Mouse (Mus musculus): ENCODE data around the gene Ptf1a. TPM values are rescaled to one million over a fixed set of nuclear protein-coding genes. Genes with fewer than 3 reads are reported as not detected.

Ptf1a gene
- total RNA-seq, 2 experiments from 2014 or later: not detected

DNA sequence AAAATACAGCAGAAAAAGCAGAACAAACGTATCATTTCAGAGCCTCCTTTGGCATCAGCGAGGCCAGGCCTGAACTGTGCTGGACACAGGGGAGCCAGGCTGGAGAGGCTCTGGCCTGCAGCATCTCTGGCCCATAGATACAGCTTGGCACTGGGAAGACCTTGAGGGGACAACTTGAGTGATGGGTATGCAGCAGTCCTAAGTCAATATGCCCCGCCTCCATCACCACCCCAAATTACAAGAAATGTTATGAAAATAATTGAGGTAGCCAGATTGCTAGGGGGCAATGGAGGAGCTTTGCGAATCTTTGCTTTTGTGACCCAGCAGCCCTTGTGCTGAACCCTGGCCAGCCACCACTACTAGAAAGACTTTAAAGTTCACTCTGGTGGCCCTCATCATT is 3.8 kb downstream of the Ptf1a start:
- intact Hi-C loops (cut with DNase I): no loop called here
- no peak for DNase-seq

DNA sequence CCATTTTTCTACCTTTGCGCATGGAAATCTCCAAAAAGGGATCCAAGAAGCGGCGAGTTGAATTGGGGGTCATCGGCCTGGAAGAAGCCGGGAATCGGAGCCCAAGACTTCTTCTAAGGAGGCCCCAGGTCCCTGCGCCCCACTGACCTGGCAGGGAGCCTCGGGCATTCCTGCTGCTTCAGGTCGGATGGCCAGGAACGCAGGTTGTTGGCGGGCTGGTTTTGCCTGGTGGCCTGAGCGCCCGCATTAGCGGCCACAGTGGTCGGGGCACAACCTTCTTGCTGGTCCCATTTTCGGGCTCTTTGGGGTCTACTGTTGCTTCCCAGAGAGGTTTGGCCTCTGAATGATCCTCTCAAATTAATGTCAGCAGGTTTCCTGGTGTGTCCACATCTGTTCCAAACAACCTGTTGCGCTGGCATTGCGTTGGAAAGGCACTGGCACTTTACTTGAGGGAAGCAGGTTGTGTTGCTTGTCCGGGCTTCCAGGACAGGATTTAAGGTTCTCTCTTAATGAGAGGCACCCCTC is 7.1 kb downstream of the Ptf1a start:
- no peak for DNase-seq
- intact Hi-C loops (cut with DNase I): no loop called here

DNA sequence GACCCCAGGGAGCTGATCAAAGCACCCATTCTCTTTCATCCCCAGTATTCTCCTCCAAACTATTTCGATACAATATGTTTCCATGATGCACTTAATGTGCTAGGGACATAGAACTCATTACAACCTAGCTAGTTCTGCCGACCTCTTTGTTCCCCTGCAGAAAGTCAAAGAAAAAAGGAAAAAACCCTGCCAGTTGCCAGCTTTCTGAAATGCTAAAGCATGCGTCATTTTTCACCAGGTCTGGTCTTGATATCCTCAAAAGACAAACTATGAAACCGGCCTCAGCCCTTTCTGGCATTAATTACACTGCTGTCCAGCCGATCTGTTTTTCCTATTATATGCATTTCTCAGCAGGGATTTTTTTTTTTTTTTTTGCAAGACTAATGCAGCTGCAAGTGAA is 9.8 kb downstream of the Ptf1a start:
- intact Hi-C loops (cut with DNase I): no loop called here
- DNase-seq: no peak

DNA sequence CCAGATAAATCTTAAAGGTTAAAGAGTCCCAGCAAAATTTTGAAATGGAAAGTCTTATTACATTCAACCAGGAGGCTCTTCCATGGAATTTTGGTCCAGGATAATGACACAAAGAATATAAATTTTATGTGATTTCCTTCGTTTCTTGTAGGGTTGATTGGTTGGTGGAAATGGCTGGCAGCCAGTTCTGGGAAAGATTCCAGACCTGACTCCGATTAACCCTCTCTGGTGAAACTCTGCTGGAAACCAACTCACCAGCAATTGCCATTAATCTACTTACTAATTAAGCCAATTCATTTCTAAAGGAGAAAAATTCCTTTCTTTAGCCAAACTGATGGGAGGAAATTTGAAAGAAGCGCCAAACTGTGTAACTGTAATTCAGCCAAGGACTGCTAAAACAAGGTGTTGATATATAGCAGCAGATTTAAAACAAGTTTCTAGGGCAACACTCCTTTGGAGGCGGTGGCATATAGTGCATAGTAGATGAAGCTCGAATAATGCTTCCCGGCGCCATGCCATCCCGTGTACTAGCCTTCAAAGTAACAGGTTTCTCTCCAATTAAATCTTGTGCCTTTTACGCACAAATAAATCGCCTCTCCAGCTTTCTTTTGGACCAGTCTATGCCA is 10.5 kb downstream of the Ptf1a start:
- intact Hi-C loops (cut with DNase I): no loop called here
- DNase-seq: no peak

DNA sequence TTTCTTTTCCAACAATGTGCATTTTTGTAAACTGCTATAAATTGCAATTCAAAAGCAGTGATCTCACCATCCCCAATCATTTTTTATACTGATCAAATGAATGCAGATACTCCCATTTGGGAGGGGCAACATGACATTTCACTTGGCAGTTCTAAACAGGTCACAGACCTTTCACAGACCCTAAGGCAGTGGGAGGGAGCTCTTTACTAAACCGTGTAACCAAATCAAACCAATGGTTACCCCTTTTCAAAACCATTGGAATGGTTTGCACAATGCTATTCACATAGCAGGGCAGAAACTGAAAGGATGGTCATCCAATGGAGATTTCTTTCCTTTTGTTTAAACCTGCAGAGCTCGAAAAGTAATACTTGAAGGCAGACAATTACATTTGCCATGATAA is 13.3 kb downstream of the Ptf1a start:
- DNase-seq: no peak
- intact Hi-C loops (cut with DNase I): no loop called here

DNA sequence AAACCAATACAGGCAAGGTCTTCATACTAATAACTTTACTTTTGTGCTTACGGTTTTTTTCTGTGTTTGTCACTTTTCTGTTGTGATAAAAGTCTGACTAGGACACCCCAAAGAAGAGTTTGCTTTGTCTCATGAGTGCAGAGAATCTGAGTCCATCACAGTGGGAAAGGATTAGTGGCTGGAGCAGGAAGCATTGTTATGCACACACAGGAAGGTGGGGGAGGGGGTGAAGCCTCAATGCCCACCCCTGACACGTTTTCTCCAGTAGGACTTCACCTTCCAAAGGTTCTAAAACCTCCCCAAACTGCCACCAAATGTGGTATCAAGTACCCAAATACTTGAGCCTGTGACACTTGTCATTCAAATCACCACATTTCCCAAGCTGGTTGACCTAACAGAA is 16.5 kb downstream of the Ptf1a start:
- intact Hi-C loops (cut with DNase I): no loop called here

DNA sequence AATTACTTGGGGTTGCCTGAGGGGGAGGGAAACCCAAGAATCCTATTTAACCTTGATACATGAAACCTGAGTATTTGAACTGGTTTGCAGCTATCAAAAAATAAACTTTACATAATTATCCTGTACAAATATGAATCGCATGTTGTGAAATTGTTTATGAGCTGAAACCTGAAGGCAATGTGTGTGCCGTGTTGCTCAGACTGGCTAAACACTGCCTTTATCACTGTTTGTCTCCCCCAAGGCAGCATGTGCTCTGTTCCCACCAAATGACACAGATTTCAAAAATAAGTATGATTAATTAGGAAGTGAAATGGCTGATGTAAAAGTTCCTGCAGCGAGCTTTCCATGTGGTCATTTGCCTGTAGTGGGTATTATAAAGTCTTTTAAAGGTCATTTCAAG is 44.8 kb downstream of the Ptf1a start:
- intact Hi-C loops (cut with DNase I): no loop called here
- DNase-seq: no peak

More for the DNA sequence above, 16.5 kb downstream of the Ptf1a start:
- no peak for DNase-seq

Other genes with a start within 250 kb of the Ptf1a start
- not detected for gene Armc3, start 246.4 kb upstream of the Ptf1a start, total RNA-seq (2021)
- 10 to 100 TPM; 39.0 to 50.1 TPM for gene Msrb2, start 74.2 kb upstream of the Ptf1a start, total RNA-seq (2021)
- gene 4921504E06Rik, start 108.3 kb downstream of the Ptf1a start, total RNA-seq (2021): not detected
- gene Otud1, start 212.1 kb downstream of the Ptf1a start, total RNA-seq (2021): 10 to 100 TPM; 18.9 to 20.1 TPM